Mouse (Mus musculus) forebrain, embryonic 11.5 days (tissue): ENCODE data around the gene B2m. TPM values are rescaled to one million over a fixed set of nuclear protein-coding genes. Genes with fewer than 3 reads are reported as not detected.

Source experiments
- ATAC-seq: fragments of 200-750 bp; cut with Nextera tagmentation; replicated peaks from 2 replicates; pipeline ENCODE4 v1.8.0; 2017; ENCODE audit warnings: moderate TSS enrichment; ENCODE audit not compliant: low FRiP score
- DNase-seq: peaks from one replicate; pipeline ENCODE4 v3.0.0-alpha.2; 2017; ENCODE audit warnings: low spot score
- H3K27ac ChIP-seq: fragments of 300-500 bp; sonication (generic); 2 replicates; pipeline ENCODE4 v1.5.1; 2014; ENCODE audit warnings: low read depth, low read length
- H3K27me3 ChIP-seq: fragments of 300-500 bp; sonication (generic); 2 replicates; pipeline ENCODE4 v1.6.1; 2014; ENCODE audit warnings: mild to moderate bottlenecking, low read length, mixed read lengths; ENCODE audit not compliant: control insufficient read depth, insufficient read depth
- H3K36me3 ChIP-seq: fragments of 300-500 bp; sonication (generic); 2 replicates; pipeline ENCODE4 v1.6.1; 2014; ENCODE audit warnings: mild to moderate bottlenecking, low read length, moderate library complexity, mixed read lengths; ENCODE audit not compliant: control insufficient read depth, insufficient read depth
- H3K4me1 ChIP-seq: fragments of 300-500 bp; sonication (generic); replicated peaks from 2 replicates; pipeline ENCODE4 v1.6.1; 2014; ENCODE audit warnings: low read length, mixed read lengths; ENCODE audit not compliant: control insufficient read depth, insufficient read depth
- H3K4me2 ChIP-seq: fragments of 300-500 bp; sonication (generic); 2 replicates; pipeline ENCODE4 v1.6.1; 2014; ENCODE audit warnings: low read depth, mild to moderate bottlenecking, low read length, moderate library complexity, mixed read lengths; ENCODE audit not compliant: severe bottlenecking
- H3K4me3 ChIP-seq: fragments of 300-500 bp; sonication (generic); 2 replicates; pipeline ENCODE4 v1.5.1; 2014; ENCODE audit warnings: low read depth, low read length
- H3K9ac ChIP-seq: fragments of 300-500 bp; sonication (generic); 2 replicates; pipeline ENCODE4 v1.6.1; 2014; ENCODE audit warnings: low read length
- H3K9me3 ChIP-seq: fragments of 300-500 bp; sonication (generic); 2 replicates; pipeline ENCODE4 v1.6.1; 2016; ENCODE audit warnings: low read length, mixed read lengths; ENCODE audit not compliant: control insufficient read depth
- whole genome bisulfite sequencing: fragments of 180-500 bp; shearing (Covaris S2); extraction: QIAGEN DNeasy Blood & Tissue Kit; methylation state at CpG from one replicate; pipeline ENCODE4 v1.1.7; 2014; 5-methylcytosine and 5-hydroxymethylcytosine counted together
- polyA plus RNA-seq: library from polyadenylated mRNA; unstranded; fragments of >200 nt; fragmentation: Nextera tagmentation; extraction: Ambion mirVana; gene quantifications from 2 replicates; pipeline ENCODE4 v1.2.1, GENCODE M21; 2014

B2m gene
- polyA plus RNA-seq, 1 experiment from 2014 or later = 101 TPM

DNA sequence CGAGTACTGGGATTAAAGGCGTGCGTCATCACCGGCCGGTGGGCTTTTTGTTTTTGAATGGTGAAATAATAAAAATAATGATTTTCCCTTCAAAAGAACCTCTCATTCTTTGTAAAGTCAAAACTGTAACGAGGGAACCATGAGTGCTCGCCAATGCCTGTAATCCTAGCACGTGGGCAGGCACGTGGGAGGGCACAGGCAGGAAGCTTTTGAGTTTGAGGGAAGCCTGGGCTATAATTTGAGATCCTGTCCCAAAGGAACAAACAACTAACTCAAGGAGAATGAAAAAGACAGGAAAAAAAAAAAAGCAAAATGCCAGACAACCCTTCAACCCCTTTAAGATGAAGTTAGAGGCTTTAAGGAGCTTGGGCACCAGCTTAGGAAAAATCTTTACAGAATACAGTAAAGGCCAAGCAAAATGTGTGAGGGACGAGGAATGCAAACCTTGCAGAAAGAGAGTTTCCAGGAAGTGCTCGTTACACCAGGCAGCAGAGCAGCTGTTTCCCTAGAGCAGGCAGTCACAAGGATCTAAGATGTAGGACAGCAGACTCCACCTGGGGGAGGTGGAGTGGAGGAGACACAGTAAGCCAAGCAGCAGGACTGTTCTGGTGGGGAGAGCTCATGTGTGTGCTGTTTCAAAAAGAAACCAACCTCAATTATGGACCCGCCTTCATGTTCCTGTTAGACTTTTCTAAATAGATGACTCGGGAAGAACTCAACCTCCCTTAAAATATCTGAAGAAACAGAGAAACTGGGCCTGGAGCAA lies 16.1 kb downstream of the B2m start:
- 80% methylated on average over 13 of the region's 13 CpGs for WGBS
- no peak overlapping the region for H3K27ac ChIP-seq
- no peak overlapping the region for H3K9ac ChIP-seq
- H3K4me1 ChIP-seq = no peaks in the 10 kb centered on the region
- H3K4me2 ChIP-seq = no peak overlapping the region
- H3K36me3 ChIP-seq = no peaks in the 10 kb centered on the region
- DNase-seq (no peak), ATAC-seq (no peak)
- H3K4me3 ChIP-seq = no peak overlapping the region
- H3K27me3 ChIP-seq = no peaks in the 10 kb centered on the region
- no peaks in the 10 kb centered on the region for H3K9me3 ChIP-seq

- H3K4me2 ChIP-seq = no peak overlapping the region
- no peaks in the 10 kb centered on the region for H3K9me3 ChIP-seq
- H3K27ac ChIP-seq = no peak overlapping the region
- H3K4me3 ChIP-seq = no peak overlapping the region
- H3K9ac ChIP-seq = no peak overlapping the region
- H3K36me3 ChIP-seq = no peaks in the 10 kb centered on the region
- no peaks in the 10 kb centered on the region for H3K27me3 ChIP-seq
- DNase-seq (no peak), ATAC-seq (no peak)
- WGBS = 90% methylated on average over 11 of the region's 11 CpGs
- H3K4me1 ChIP-seq = no peaks in the 10 kb centered on the region
Measured at GRCm38 (mm10) chr2:122164293-122164692, 16.8 kb downstream of the B2m start.

DNA sequence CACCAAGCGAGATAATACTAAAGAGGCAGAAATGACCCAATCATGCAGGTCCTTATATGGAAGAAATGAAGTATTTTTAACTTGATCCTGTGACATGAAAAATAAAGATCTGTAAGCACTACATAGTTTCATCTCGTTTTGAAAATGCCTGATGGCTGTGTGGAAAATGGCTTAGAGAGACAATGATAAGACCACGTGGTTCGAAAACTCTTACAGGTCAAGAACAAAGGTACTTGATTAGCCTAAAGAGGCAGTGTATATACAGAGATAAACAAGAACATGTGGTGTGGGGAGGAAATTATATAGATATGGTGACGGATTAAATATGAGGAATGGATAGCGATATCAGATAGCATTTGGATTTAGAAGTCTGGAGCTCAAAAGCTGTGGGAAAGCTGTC lies 23.8 kb downstream of the B2m start:
- no peaks in the 10 kb centered on the region for H3K36me3 ChIP-seq
- H3K9ac ChIP-seq = no peak overlapping the region
- WGBS = 87% methylated on average over 6 of the region's 6 CpGs
- no peaks in the 10 kb centered on the region for H3K4me1 ChIP-seq
- ATAC-seq (no peak), DNase-seq (no peak)
- H3K4me3 ChIP-seq = no peak overlapping the region
- no peak overlapping the region for H3K4me2 ChIP-seq
- no peaks in the 10 kb centered on the region for H3K9me3 ChIP-seq
- H3K27me3 ChIP-seq = no peaks in the 10 kb centered on the region
- no peak overlapping the region for H3K27ac ChIP-seq

DNA sequence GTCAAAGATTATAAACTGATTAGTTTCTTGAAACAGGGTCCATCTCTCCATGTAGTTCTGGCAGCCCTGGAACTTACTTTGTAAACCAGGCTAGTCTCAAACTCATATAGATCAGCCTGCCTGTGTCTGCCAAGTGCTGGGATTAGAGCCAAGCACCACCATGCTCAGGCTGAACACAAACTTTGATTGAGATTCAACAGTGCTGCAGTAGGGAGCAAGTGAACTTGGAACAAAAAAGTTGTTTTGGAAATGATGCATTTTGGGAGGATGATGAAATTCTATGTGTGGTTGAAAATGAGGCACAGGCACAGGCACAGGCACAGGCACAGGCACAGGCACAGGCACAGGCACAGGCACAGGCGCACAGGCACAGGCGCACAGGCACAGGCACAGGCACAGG lies 24.7 kb downstream of the B2m start:
- H3K9me3 ChIP-seq = no peaks in the 10 kb centered on the region
- WGBS = 90% methylated on average over 2 of the region's 2 CpGs
- DNase-seq (no peak), ATAC-seq (no peak)
- no peaks in the 10 kb centered on the region for H3K27me3 ChIP-seq
- no peak overlapping the region for H3K4me2 ChIP-seq
- no peaks in the 10 kb centered on the region for H3K36me3 ChIP-seq
- H3K9ac ChIP-seq = no peak overlapping the region
- H3K27ac ChIP-seq = no peak overlapping the region
- H3K4me1 ChIP-seq = no peaks in the 10 kb centered on the region
- H3K4me3 ChIP-seq = no peak overlapping the region

- no peaks in the 10 kb centered on the region for H3K27me3 ChIP-seq
- 83% methylated on average over 8 of the region's 8 CpGs for WGBS
- DNase-seq (no peak), ATAC-seq (no peak)
- no peaks in the 10 kb centered on the region for H3K36me3 ChIP-seq
- no peaks in the 10 kb centered on the region for H3K4me1 ChIP-seq
- no peak overlapping the region for H3K9ac ChIP-seq
- H3K4me3 ChIP-seq = no peak overlapping the region
- H3K27ac ChIP-seq = no peak overlapping the region
- H3K4me2 ChIP-seq = no peak overlapping the region
- no peaks in the 10 kb centered on the region for H3K9me3 ChIP-seq
Measured at GRCm38 (mm10) chr2:122180051-122180822, 32.8 kb downstream of the B2m start.

DNA sequence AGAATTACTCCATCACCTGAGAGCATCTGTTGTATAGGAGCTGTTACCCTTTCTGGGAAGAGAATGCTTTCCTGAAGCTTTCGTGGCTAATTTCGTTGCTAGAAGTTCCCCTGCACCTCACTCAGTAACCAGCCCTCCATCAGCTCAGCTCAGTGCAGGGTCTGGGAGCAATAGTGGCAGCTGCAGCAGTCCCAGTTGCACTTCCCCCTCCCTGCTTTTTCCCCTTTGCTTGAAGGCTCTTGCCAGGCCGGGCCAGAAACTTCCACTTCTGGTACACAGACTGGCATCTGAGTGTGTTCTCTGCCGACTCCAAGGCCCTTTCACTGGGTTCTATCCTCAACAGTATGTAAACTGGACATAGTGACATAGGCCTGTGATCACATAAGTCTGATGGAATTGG lies 37.6 kb downstream of the B2m start:
- Histone ChIP-seq H3K9ac (no peak overlapping the region), H3K4me2 (no peak overlapping the region), H3K27me3 (no peaks in the 10 kb centered on the region), H3K9me3 (no peaks in the 10 kb centered on the region), H3K4me1 (no peaks in the 10 kb centered on the region), H3K36me3 (no peaks in the 10 kb centered on the region), H3K27ac (no peak overlapping the region), H3K4me3 (no peak overlapping the region)
- 86% methylated on average over 4 of the region's 4 CpGs for WGBS
- ATAC-seq (no peak), DNase-seq (no peak)

DNA sequence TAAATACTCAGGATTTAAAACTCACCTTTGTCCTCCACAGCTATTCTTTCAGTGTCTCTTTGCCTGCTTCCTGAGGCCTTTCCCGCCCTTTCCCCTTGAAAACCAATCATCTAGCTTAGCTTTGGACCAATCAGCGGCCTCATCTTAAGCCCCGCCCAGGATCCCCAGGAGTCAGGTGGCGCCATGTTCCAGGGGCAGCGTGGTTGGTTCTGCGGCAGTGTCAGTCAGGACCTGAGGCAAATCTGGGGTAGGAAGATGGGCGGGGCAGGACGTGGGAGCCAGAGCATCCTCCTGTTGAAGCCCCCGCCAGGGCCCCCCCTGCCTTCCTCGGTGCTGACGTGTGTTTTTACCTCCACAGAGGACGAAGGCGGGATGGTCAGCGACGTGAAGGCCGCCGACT lies 38.6 kb downstream of the B2m start, which contains the start of the genes Patl2 and Terb2:
Patl2 (minus strand) TSS at position 84 of the 400 bp plus-strand sequence.
Terb2 (plus strand) TSS at position 167 of the 400 bp plus-strand sequence.
- no peaks in the 10 kb centered on the region for H3K27me3 ChIP-seq
- ATAC-seq = no peak
- DNase-seq = no peak
- H3K9ac ChIP-seq = no peak within 1 kb of the TSS
- no peak within 1 kb of the TSS for H3K4me2 ChIP-seq
- H3K4me3 ChIP-seq = no peak within 1 kb of the TSS
- WGBS = 81% methylated on average over 17 of the region's 17 CpGs
- H3K4me1 ChIP-seq = no peaks in the 10 kb centered on the region
- H3K9me3 ChIP-seq = no peaks in the 10 kb centered on the region
- no peak within 1 kb of the TSS for H3K27ac ChIP-seq
- H3K36me3 ChIP-seq = no peaks in the 10 kb centered on the region

DNA sequence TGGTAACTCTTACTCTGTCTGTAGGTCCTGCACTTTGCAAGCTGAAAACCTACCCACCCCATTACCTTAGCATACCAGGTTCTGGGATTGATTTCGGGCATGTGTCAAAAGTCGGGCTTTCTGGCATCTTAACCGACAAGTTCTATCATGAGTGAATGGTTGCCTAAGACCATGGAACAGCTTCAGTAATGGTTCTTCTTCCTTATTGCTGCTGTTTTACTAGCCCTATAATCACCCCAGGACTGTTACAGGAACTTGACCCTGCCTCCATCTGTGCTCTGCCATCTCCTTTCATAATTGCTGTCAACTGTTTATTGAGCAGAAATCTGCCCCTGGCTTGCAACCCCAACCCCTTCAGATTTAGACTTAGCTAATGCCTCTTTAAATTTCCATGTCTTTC lies 39.3 kb downstream of the B2m start:
- DNase-seq (no peak), ATAC-seq (no peak)

More for the DNA sequence above, 39.3 kb downstream of the B2m start:
- Histone ChIP-seq H3K27me3 (no peaks in the 10 kb centered on the region), H3K9me3 (no peaks in the 10 kb centered on the region), H3K4me3 (no peak overlapping the region), H3K27ac (no peak overlapping the region), H3K9ac (no peak overlapping the region), H3K4me1 (no peaks in the 10 kb centered on the region), H3K4me2 (no peak overlapping the region), H3K36me3 (no peaks in the 10 kb centered on the region)
- WGBS = 98% methylated on average over 3 of the region's 3 CpGs
